Mouse (Mus musculus): ENCODE results near the gene Mpig6b. TPM values are rescaled to one million over a fixed set of nuclear protein-coding genes. Genes with fewer than 3 reads are reported as not detected.

Gene Mpig6b
- polyA plus RNA-seq, 1 experiment from 2014 or later, result not detected

DNA sequence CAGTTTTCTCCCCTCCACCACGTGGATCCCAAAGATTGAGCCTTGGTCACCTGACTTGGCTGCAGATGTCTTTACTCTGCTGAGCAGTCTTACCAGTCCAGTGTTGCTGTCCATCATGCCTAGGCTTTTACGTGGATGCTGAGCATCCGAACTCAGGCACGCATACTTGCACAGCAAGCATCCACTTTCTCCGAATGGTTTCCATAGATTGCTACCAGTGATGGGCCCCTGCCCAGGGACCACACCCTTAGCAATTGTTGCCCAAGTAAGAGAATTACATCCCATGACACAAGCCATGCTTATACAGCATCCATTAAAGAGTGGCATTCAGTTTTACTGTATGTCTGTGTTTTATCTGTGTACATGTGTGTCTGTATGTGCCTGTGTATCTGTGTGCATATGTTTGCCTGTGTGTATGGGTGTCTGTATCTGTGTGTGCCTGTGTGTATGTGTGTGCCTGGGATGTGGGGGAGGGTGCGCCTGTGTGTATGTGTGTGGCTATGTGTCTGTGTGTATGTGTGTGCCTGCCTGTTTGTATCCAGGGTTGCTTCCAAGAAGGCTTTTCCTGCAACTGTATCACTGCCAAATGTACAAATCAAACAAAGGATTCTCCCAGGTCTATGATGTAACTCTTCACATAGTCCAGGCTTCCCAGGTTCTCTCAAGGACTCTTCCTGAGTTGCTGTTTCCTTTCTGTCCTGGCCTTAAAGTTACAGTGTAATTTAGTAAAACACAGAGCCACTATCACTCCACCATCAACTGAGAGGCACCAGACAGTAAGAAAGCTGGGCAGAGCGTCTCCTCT, 10.1 kb downstream of the Mpig6b start:
- peaks cover 29% of the 10 kb centered on the region for H3K4me1 ChIP-seq (replicated peaks; ENCODE audit: control insufficient read depth, insufficient read depth, low read length)
- H3K27me3 ChIP-seq (replicated peaks; ENCODE audit: control insufficient read depth, insufficient read depth, low read length), result no peaks in the 10 kb centered on the region
- H3K9me3 ChIP-seq (ENCODE audit: control insufficient read depth, low read length), result no peaks in the 10 kb centered on the region
- no peak for ATAC-seq
- 91% methylated on average over 7 of the region's 7 CpGs for WGBS
- H3K4me2 ChIP-seq (ENCODE audit: low read length), result no peak overlapping the region
- no peak overlapping the region for H3K9ac ChIP-seq (replicated peaks; ENCODE audit: low read depth, low read length)
- H3K27ac ChIP-seq (ENCODE audit: low read length), result no peak overlapping the region
- H3K36me3 ChIP-seq (ENCODE audit: control insufficient read depth, insufficient read depth), result peaks cover 2% of the 10 kb centered on the region; the same call in 1 of the 2 replicates
- no peak overlapping the region for H3K4me3 ChIP-seq (replicated peaks; ENCODE audit: low read length)

DNA sequence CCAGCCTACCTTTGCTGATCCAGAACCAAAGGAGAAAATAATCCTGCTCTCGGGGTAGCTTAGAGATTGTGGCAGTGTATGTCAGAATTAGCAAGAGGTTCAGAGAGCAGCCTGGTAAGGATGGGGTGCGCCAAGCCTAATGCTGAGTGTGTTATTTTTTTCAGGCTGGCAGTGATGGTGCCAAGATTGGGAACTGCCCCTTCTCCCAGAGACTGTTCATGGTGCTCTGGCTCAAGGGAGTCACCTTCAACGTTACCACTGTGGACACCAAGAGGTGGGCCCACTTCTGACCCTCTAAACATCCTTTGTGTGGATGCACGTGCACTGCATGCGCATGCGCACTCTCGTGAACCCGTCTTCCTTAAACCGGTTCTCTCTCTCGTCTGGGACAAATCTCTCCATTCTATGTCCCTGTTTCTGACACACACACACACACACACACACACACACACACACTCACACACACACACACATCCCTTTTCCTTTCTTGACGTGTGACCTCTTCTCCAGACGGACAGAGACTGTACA, 13.6 kb downstream of the Mpig6b start:
- Histone ChIP-seq H3K9ac (replicated peaks; ENCODE audit: low read depth, low read length) (peak overlapping the region; percentile 69), H3K4me3 (replicated peaks; ENCODE audit: low read length) (no peak overlapping the region; the same call in 1 of the 2 replicates), H3K27ac (ENCODE audit: low read length) (peak overlapping the region; percentile 88), H3K27me3 (replicated peaks; ENCODE audit: control insufficient read depth, insufficient read depth, low read length) (no peaks in the 10 kb centered on the region), H3K4me1 (replicated peaks; ENCODE audit: control insufficient read depth, insufficient read depth, low read length) (peaks cover 30% of the 10 kb centered on the region), H3K36me3 (ENCODE audit: control insufficient read depth, insufficient read depth) (0 out of 2 replicates have a peak, but pooled peaks cover 2% of the 10 kb centered on the region), H3K9me3 (ENCODE audit: control insufficient read depth, low read length) (no peaks in the 10 kb centered on the region), H3K4me2 (ENCODE audit: low read length) (peak overlapping the region; percentile 58)
- ATAC-seq, result no peak
- 70% methylated on average over 12 of the region's 12 CpGs for WGBS

- Histone ChIP-seq H3K9me3 (ENCODE audit: control insufficient read depth, low read length) (no peaks in the 10 kb centered on the region), H3K27ac (ENCODE audit: low read length) (peak overlapping the region; percentile 88), H3K27me3 (replicated peaks; ENCODE audit: control insufficient read depth, insufficient read depth, low read length) (no peaks in the 10 kb centered on the region), H3K4me3 (replicated peaks; ENCODE audit: low read length) (peak overlapping the region; percentile 47), H3K4me2 (ENCODE audit: low read length) (peak overlapping the region; percentile 58), H3K9ac (replicated peaks; ENCODE audit: low read depth, low read length) (peak overlapping the region; percentile 69), H3K4me1 (replicated peaks; ENCODE audit: control insufficient read depth, insufficient read depth, low read length) (peaks cover 30% of the 10 kb centered on the region), H3K36me3 (ENCODE audit: control insufficient read depth, insufficient read depth) (0 out of 2 replicates have a peak, but pooled peaks cover 2% of the 10 kb centered on the region)
- WGBS, result under 1% methylated on average over 21 of the region's 21 CpGs
- ATAC-seq, result peak; percentile 23; the same call in 1 of the 2 replicates
These were observed 14.6 kb downstream of the Mpig6b start for GRCm38 (mm10) chr17:35051156-35052086.

DNA sequence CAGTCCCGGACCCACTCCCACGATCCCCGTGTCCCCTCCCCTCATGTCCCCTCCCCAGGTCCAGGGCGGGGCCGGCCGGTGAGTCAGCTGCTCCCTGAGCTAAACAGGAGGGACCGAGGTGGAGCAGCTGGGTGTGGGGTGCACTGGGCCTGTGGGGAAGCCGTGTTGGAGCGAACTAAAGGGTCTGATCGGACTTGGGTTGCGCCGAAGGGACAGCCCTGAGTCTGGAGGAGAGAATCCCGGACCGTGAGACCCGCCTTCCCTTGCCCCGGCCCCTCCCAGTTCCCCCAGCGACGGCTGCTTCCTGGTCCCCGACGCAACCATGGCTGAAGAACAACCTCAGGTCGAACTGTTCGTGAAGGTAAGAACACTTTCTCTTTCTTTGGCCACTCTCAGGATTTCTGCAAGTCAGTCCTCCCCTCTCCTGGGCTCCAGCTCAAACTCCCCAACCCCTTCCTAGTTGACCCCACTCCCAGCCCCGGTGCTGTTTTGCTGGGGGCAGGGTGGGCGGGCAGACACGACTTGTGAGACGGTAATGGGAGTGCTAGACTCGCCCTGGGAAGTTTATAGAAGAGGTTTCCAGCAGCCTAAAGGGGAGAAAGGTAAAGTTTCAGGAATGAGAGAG, 15.7 kb downstream of the Mpig6b start:
- WGBS, result 1% methylated on average over 27 of the region's 27 CpGs
- Histone ChIP-seq H3K36me3 (ENCODE audit: control insufficient read depth, insufficient read depth) (0 out of 2 replicates have a peak, but pooled peaks cover 2% of the 10 kb centered on the region), H3K9me3 (ENCODE audit: control insufficient read depth, low read length) (no peaks in the 10 kb centered on the region), H3K27ac (ENCODE audit: low read length) (peak overlapping the region; percentile 87), H3K9ac (replicated peaks; ENCODE audit: low read depth, low read length) (peak overlapping the region; percentile 62), H3K4me1 (replicated peaks; ENCODE audit: control insufficient read depth, insufficient read depth, low read length) (peaks cover 35% of the 10 kb centered on the region), H3K27me3 (replicated peaks; ENCODE audit: control insufficient read depth, insufficient read depth, low read length) (no peaks in the 10 kb centered on the region), H3K4me2 (ENCODE audit: low read length) (peak overlapping the region; percentile 58), H3K4me3 (replicated peaks; ENCODE audit: low read length) (peak overlapping the region; percentile 49)
- no peak for ATAC-seq

GRCm38 (mm10) chr17:35049561-35050016, 16.4 kb downstream of the Mpig6b start, which contains the start of gene Clic1:
Gene Clic1 (plus strand): TSS chr17:35049966.
- 0 out of 2 replicates have a peak, but pooled peaks cover 2% of the 10 kb centered on the region for H3K36me3 ChIP-seq (ENCODE audit: control insufficient read depth, insufficient read depth)
- WGBS, result 4% methylated on average over 11 of the region's 11 CpGs
- H3K4me1 ChIP-seq (replicated peaks; ENCODE audit: control insufficient read depth, insufficient read depth, low read length), result peaks cover 35% of the 10 kb centered on the region
- H3K9ac ChIP-seq (replicated peaks; ENCODE audit: low read depth, low read length), result peak within 1 kb of the TSS; percentile 62
- H3K4me2 ChIP-seq (ENCODE audit: low read length), result peak within 1 kb of the TSS; percentile 58
- H3K9me3 ChIP-seq (ENCODE audit: control insufficient read depth, low read length), result no peaks in the 10 kb centered on the region
- H3K4me3 ChIP-seq (replicated peaks; ENCODE audit: low read length), result peak within 1 kb of the TSS; percentile 49
- peak within 1 kb of the TSS; percentile 87 for H3K27ac ChIP-seq (ENCODE audit: low read length)
- no peak for ATAC-seq
- no peaks in the 10 kb centered on the region for H3K27me3 ChIP-seq (replicated peaks; ENCODE audit: control insufficient read depth, insufficient read depth, low read length)

DNA sequence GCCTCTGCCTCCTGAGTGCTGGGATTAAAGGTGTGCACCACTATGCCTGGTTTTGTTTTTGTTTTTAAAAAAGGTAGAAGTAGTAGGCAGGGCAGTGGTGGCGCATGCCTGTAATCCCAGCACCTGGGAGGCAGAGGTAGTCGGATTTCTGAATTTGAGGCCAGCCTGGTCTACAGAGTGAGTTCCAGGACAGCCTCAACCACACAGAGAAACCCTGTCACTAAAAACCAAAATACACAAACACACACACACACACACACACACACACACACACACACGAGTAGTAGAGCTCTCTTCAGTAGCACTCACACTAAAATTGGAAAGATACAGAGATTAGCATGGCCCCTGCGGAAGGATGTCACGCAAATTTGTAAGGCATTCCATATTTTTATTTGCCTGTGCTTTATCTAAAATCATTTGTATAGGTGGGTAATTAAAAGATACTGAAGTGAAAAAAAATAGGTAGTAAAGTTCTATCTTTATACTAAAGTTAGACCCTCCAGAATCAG, 17.0 kb downstream of the Mpig6b start:
- 75% methylated on average over 5 of the region's 5 CpGs for WGBS

DNA sequence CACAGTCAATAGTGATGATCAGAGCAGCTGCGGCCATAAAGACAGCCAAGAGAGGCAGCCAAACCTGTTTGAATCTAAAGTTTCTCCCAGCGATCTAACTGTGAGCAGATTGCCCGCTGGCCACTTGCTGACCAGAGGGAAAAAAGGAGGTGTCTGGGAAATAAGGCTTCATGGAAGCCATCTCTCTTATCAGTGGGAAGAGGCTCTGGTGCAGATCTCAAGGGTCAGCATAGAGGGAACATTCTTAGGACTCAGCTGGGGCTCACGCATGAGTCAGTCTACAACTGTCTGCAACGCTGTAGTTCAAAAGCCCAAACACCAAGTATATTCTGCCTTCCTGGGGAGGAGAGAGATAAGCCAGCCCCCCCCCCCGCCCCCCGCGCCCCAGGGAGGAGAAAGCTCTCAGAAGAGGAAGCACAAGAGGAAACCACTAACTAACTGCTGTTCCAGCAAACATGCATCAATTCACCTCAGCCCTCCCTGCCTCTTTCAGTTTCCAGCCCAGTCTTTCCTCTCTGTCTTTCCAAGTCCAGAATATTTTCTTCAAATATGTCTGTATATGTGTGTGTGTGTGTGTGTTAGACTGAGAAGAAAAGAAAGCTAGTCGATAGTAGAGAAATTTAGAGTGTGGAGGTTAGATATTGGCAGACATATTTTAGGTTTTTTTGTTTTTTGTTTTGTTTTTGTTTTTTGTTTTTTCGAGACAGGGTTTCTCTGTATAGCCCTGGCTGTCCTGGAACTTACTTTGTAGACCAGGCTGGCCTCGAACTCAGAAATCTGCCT, 17.6 kb downstream of the Mpig6b start:
- no peak overlapping the region for H3K4me3 ChIP-seq (replicated peaks; ENCODE audit: low read length)
- H3K4me1 ChIP-seq (replicated peaks; ENCODE audit: control insufficient read depth, insufficient read depth, low read length), result peaks cover 35% of the 10 kb centered on the region
- no peaks in the 10 kb centered on the region for H3K9me3 ChIP-seq (ENCODE audit: control insufficient read depth, low read length)
- H3K4me2 ChIP-seq (ENCODE audit: low read length), result no peak overlapping the region
- no peaks in the 10 kb centered on the region for H3K36me3 ChIP-seq (ENCODE audit: control insufficient read depth, insufficient read depth)
- no peaks in the 10 kb centered on the region for H3K27me3 ChIP-seq (replicated peaks; ENCODE audit: control insufficient read depth, insufficient read depth, low read length)
- WGBS, result 55% methylated on average over 11 of the region's 11 CpGs
- peak overlapping the region; percentile 23 for H3K27ac ChIP-seq (ENCODE audit: low read length)
- ATAC-seq, result no peak
- no peak overlapping the region for H3K9ac ChIP-seq (replicated peaks; ENCODE audit: low read depth, low read length)

More for the DNA sequence above, 17.0 kb downstream of the Mpig6b start:
- no peak overlapping the region for H3K27ac ChIP-seq (ENCODE audit: low read length)
- H3K4me3 ChIP-seq (replicated peaks; ENCODE audit: low read length), result no peak overlapping the region
- peaks cover 35% of the 10 kb centered on the region for H3K4me1 ChIP-seq (replicated peaks; ENCODE audit: control insufficient read depth, insufficient read depth, low read length)
- ATAC-seq, result no peak
- H3K9ac ChIP-seq (replicated peaks; ENCODE audit: low read depth, low read length), result no peak overlapping the region
- H3K36me3 ChIP-seq (ENCODE audit: control insufficient read depth, insufficient read depth), result no peaks in the 10 kb centered on the region
- H3K27me3 ChIP-seq (replicated peaks; ENCODE audit: control insufficient read depth, insufficient read depth, low read length), result no peaks in the 10 kb centered on the region
- no peaks in the 10 kb centered on the region for H3K9me3 ChIP-seq (ENCODE audit: control insufficient read depth, low read length)
- no peak overlapping the region for H3K4me2 ChIP-seq (ENCODE audit: low read length)

- H3K4me1 ChIP-seq (replicated peaks; ENCODE audit: control insufficient read depth, insufficient read depth, low read length), result peaks cover 35% of the 10 kb centered on the region
- WGBS, result 59% methylated on average over 1 of the region's 1 CpGs
- H3K9ac ChIP-seq (replicated peaks; ENCODE audit: low read depth, low read length), result no peak overlapping the region
- H3K27me3 ChIP-seq (replicated peaks; ENCODE audit: control insufficient read depth, insufficient read depth, low read length), result no peaks in the 10 kb centered on the region
- H3K27ac ChIP-seq (ENCODE audit: low read length), result no peak overlapping the region
- no peaks in the 10 kb centered on the region for H3K9me3 ChIP-seq (ENCODE audit: control insufficient read depth, low read length)
- H3K36me3 ChIP-seq (ENCODE audit: control insufficient read depth, insufficient read depth), result no peaks in the 10 kb centered on the region
- H3K4me3 ChIP-seq (replicated peaks; ENCODE audit: low read length), result no peak overlapping the region
- H3K4me2 ChIP-seq (ENCODE audit: low read length), result no peak overlapping the region
- ATAC-seq, result no peak
These were observed 18.3 kb downstream of the Mpig6b start for GRCm38 (mm10) chr17:35047688-35048087.

All from forebrain, embryonic 16.5 days (tissue).